Mouse (Mus musculus) liver, embryonic 12.5 days (tissue): ENCODE measurements around the gene Stub1. TPM values are rescaled to one million over a fixed set of nuclear protein-coding genes. Genes with fewer than 3 reads are reported as not detected.
"Not testable (repeated sequence)": the region's sequence is repeated elsewhere in the genome, so short reads cannot be mapped to it uniquely, and the experiment has no call there.

Source experiments
- ATAC-seq: fragments of 200-750 bp; cut with Nextera tagmentation; 2 replicates; pipeline ENCODE4 v1.8.0; 2017; ENCODE audit warnings: moderate number of reproducible peaks, mild to moderate bottlenecking, moderate library complexity
- H3K27ac ChIP-seq: fragments of 300-500 bp; sonication (generic); 2 replicates; pipeline ENCODE4 v1.5.1; 2016; ENCODE audit warnings: mild to moderate bottlenecking
- H3K27me3 ChIP-seq: fragments of 300-500 bp; sonication (generic); replicated peaks from 2 replicates; pipeline ENCODE4 v1.6.1; 2016; ENCODE audit warnings: mild to moderate bottlenecking, moderate library complexity
- H3K36me3 ChIP-seq: fragments of 300-500 bp; sonication (generic); 2 replicates; pipeline ENCODE4 v1.6.1; 2016; ENCODE audit warnings: mild to moderate bottlenecking, moderate library complexity
- H3K4me1 ChIP-seq: fragments of 300-500 bp; sonication (generic); 2 replicates; pipeline ENCODE4 v1.6.1; 2016
- H3K4me2 ChIP-seq: fragments of 300-500 bp; sonication (generic); 2 replicates; pipeline ENCODE4 v1.6.1; 2016; ENCODE audit warnings: mild to moderate bottlenecking, moderate library complexity
- H3K4me3 ChIP-seq: fragments of 300-500 bp; sonication (generic); 2 replicates; pipeline ENCODE4 v1.5.1; 2016; ENCODE audit warnings: mild to moderate bottlenecking, moderate library complexity
- H3K9ac ChIP-seq: fragments of 300-500 bp; sonication (generic); 2 replicates; pipeline ENCODE4 v1.6.1; 2016; ENCODE audit warnings: mild to moderate bottlenecking, moderate library complexity
- H3K9me3 ChIP-seq: fragments of 300-500 bp; sonication (generic); replicated peaks from 2 replicates; pipeline ENCODE4 v1.6.1; 2016; ENCODE audit warnings: mild to moderate bottlenecking, moderate library complexity
- WGBS: fragments of 180-500 bp; shearing (Covaris S2); methylation state at CpG from one replicate; pipeline ENCODE4 v1.1.7; 2016; ENCODE audit not compliant: insufficient replicate concordance; 5-methylcytosine and 5-hydroxymethylcytosine counted together
- polyA plus RNA-seq: library from polyadenylated mRNA; unstranded; fragments of >200 nt; fragmentation: Nextera tagmentation; extraction: Ambion mirVana; gene quantifications from 2 replicates; pipeline ENCODE4 v1.2.1, GENCODE M21; 2016

Stub1 gene
- polyA plus RNA-seq, 1 experiment from 2014 or later: 156 TPM

GRCm38 (mm10) chr17:25807452-25807851 is 25.8 kb downstream of the Stub1 start:
- not testable (repeated sequence) for H3K36me3 ChIP-seq, H3K4me3 ChIP-seq, H3K27ac ChIP-seq, H3K9ac ChIP-seq, H3K9me3 ChIP-seq, H3K4me2 ChIP-seq, ATAC-seq
- Histone ChIP-seq H3K27me3 (peaks cover 88% of the 10 kb centered on the region), H3K4me1 (peaks cover 14% of the 10 kb centered on the region)
- 33% methylated on average over 2 of the region's 2 CpGs for WGBS

GRCm38 (mm10) chr17:25806507-25806906 is 26.7 kb downstream of the Stub1 start:
- Histone ChIP-seq H3K27ac (no peak overlapping the region), H3K9me3 (no peaks in the 10 kb centered on the region), H3K4me2 (no peak overlapping the region), H3K27me3 (peaks cover 85% of the 10 kb centered on the region), H3K36me3 (no peaks in the 10 kb centered on the region), H3K4me1 (peaks cover 14% of the 10 kb centered on the region), H3K9ac (no peak overlapping the region), H3K4me3 (no peak overlapping the region)
- 69% methylated on average over 4 of the region's 4 CpGs for WGBS
- no peak for ATAC-seq

GRCm38 (mm10) chr17:25802825-25803517 is 30.2 kb downstream of the Stub1 start:
- no peak for ATAC-seq
- Histone ChIP-seq H3K4me2 (no peak overlapping the region), H3K27me3 (peaks cover 54% of the 10 kb centered on the region), H3K27ac (no peak overlapping the region), H3K4me3 (no peak overlapping the region), H3K36me3 (no peaks in the 10 kb centered on the region), H3K4me1 (no peaks in the 10 kb centered on the region; the same call in 1 of the 2 replicates), H3K9me3 (no peaks in the 10 kb centered on the region), H3K9ac (no peak overlapping the region)
- WGBS: 14% methylated on average over 10 of the region's 10 CpGs

GRCm38 (mm10) chr17:25801029-25801428 is 32.2 kb downstream of the Stub1 start:
- ATAC-seq: no peak
- Histone ChIP-seq H3K9ac (no peak overlapping the region), H3K4me1 (peaks cover 14% of the 10 kb centered on the region), H3K36me3 (no peaks in the 10 kb centered on the region), H3K4me3 (no peak overlapping the region), H3K27me3 (peaks cover 35% of the 10 kb centered on the region), H3K27ac (no peak overlapping the region), H3K9me3 (no peaks in the 10 kb centered on the region), H3K4me2 (no peak overlapping the region)
- 8% methylated on average over 6 of the region's 6 CpGs for WGBS

GRCm38 (mm10) chr17:25796951-25797369 is 36.2 kb downstream of the Stub1 start, which contains the start of gene Metrn:
Gene Metrn, minus strand, starts transcription at chr17:25797136.
- peak; percentile 79 for ATAC-seq
- Histone ChIP-seq H3K9me3 (no peaks in the 10 kb centered on the region), H3K27ac (peak within 1 kb of the TSS; percentile 68; the same call in 1 of the 2 replicates), H3K4me2 (peak within 1 kb of the TSS; percentile 95), H3K27me3 (peaks cover 6% of the 10 kb centered on the region), H3K9ac (peak within 1 kb of the TSS; percentile 77), H3K4me3 (peak within 1 kb of the TSS; percentile 80), H3K4me1 (peaks cover 48% of the 10 kb centered on the region), H3K36me3 (peaks cover 13% of the 10 kb centered on the region)
- WGBS: under 1% methylated on average over 35 of the region's 35 CpGs

GRCm38 (mm10) chr17:25796211-25796771 is 36.9 kb downstream of the Stub1 start:
- ATAC-seq: peak; percentile 9; the same call in 1 of the 2 replicates
- Histone ChIP-seq H3K36me3 (peaks cover 13% of the 10 kb centered on the region), H3K27me3 (peaks cover 2% of the 10 kb centered on the region), H3K4me2 (peak overlapping the region; percentile 95), H3K9me3 (no peaks in the 10 kb centered on the region), H3K9ac (peak overlapping the region; percentile 77), H3K4me3 (peak overlapping the region; percentile 80), H3K4me1 (peaks cover 54% of the 10 kb centered on the region), H3K27ac (0 out of 2 replicates have a peak overlapping the region, but pooled peaks have one; percentile 68)
- WGBS: 3% methylated on average over 37 of the region's 37 CpGs

- H3K27me3 ChIP-seq: no peaks in the 10 kb centered on the region
- H3K4me3 ChIP-seq: peak within 1 kb of the TSS; percentile 80
- H3K4me1 ChIP-seq: peaks cover 60% of the 10 kb centered on the region
- WGBS: 39% methylated on average over 6 of the region's 6 CpGs
- H3K27ac ChIP-seq: 0 out of 2 replicates have a peak within 1 kb of the TSS, but pooled peaks have one; percentile 68
- no peaks in the 10 kb centered on the region for H3K9me3 ChIP-seq
- peak within 1 kb of the TSS; percentile 95 for H3K4me2 ChIP-seq
- H3K36me3 ChIP-seq: peaks cover 15% of the 10 kb centered on the region
- peak within 1 kb of the TSS; percentile 77 for H3K9ac ChIP-seq
- no peak for ATAC-seq
Measured at GRCm38 (mm10) chr17:25795609-25796092, 37.6 kb downstream of the Stub1 start, which contains the start of gene AC134908.4. Gene AC134908.4, minus strand, starts transcription at chr17:25795659.

GRCm38 (mm10) chr17:25794998-25795397 is 38.2 kb downstream of the Stub1 start:
- WGBS: 83% methylated on average over 17 of the region's 17 CpGs
- Histone ChIP-seq H3K4me1 (peaks cover 63% of the 10 kb centered on the region), H3K9ac (no peak overlapping the region), H3K4me3 (no peak overlapping the region), H3K27ac (no peak overlapping the region), H3K9me3 (no peaks in the 10 kb centered on the region), H3K27me3 (no peaks in the 10 kb centered on the region), H3K4me2 (peak overlapping the region; percentile 95; the same call in 1 of the 2 replicates), H3K36me3 (peaks cover 19% of the 10 kb centered on the region)
- no peak for ATAC-seq

- Histone ChIP-seq H3K9me3 (no peaks in the 10 kb centered on the region), H3K9ac (no peak overlapping the region), H3K27me3 (no peaks in the 10 kb centered on the region), H3K4me3 (no peak overlapping the region), H3K27ac (no peak overlapping the region), H3K4me2 (no peak overlapping the region), H3K4me1 (peaks cover 63% of the 10 kb centered on the region), H3K36me3 (peaks cover 27% of the 10 kb centered on the region)
- ATAC-seq: no peak
- WGBS: 77% methylated on average over 13 of the region's 13 CpGs
Measured at GRCm38 (mm10) chr17:25794197-25794596, 39.0 kb downstream of the Stub1 start.

- peak within 1 kb of the TSS; percentile 80 for H3K4me2 ChIP-seq
- H3K36me3 ChIP-seq: peaks cover 41% of the 10 kb centered on the region
- H3K9me3 ChIP-seq: no peaks in the 10 kb centered on the region
- H3K4me3 ChIP-seq: peak within 1 kb of the TSS; percentile 81
- H3K27me3 ChIP-seq: no peaks in the 10 kb centered on the region
- WGBS: under 1% methylated on average over 14 of the region's 14 CpGs
- peak; percentile 48 for ATAC-seq
- H3K4me1 ChIP-seq: peaks cover 62% of the 10 kb centered on the region
- peak within 1 kb of the TSS; percentile 79 for H3K9ac ChIP-seq
- H3K27ac ChIP-seq: peak within 1 kb of the TSS; percentile 93
Measured at GRCm38 (mm10) chr17:25792615-25793014, 40.6 kb downstream of the Stub1 start, which contains the start of gene Fam173a. Gene Fam173a, minus strand, starts transcription at chr17:25792901.

GRCm38 (mm10) chr17:25791843-25792527 is 41.2 kb downstream of the Stub1 start:
- Histone ChIP-seq H3K36me3 (peaks cover 44% of the 10 kb centered on the region), H3K27ac (peak overlapping the region; percentile 93), H3K27me3 (no peaks in the 10 kb centered on the region), H3K9me3 (no peaks in the 10 kb centered on the region), H3K4me3 (peak overlapping the region; percentile 81), H3K9ac (peak overlapping the region; percentile 79), H3K4me2 (peak overlapping the region; percentile 80), H3K4me1 (peaks cover 56% of the 10 kb centered on the region)
- peak; percentile 72 for ATAC-seq
- WGBS: under 1% methylated on average over 45 of the region's 45 CpGs
